12 mouse cellular contexts compared by ENCODE assay signal in genomic region chr4:108353591-108353990, GRCm38 (mm10). TPM values are rescaled to one million over a fixed set of nuclear protein-coding genes. Genes with fewer than 3 reads are reported as not detected.
DNase-seq lines count a peak whose midpoint lies in the region; ATAC-seq and TF ChIP-seq lines count a peak whose summit lies in the region.
"Not testable (repeated sequence)": the region's sequence is repeated elsewhere in the genome, so short reads cannot be mapped to it uniquely, and the experiment has no call there.
"Had no signal": no experiment of that assay in that cellular context is flagged by ENCODE, and none has a peak within 500 bp of the region (broad histone marks: within the 10 kb centered on the region; RNA-seq: fewer than 3 reads in every experiment).

No protein-coding gene starts in this region.

- TF ChIP-seq CTCF in G1E (IDR thresholded peaks at IDR 0.05; ENCODE audit: low read depth, low read length); gastrocnemius, adult 2 months (IDR thresholded peaks at IDR 0.05): not testable (repeated sequence)

- H3K4me2 ChIP-seq in liver, embryonic 11.5 days; liver, embryonic 13.5 days; liver, embryonic 16.5 days (ENCODE audit: low read depth, low read length): not testable (repeated sequence)

- peaks cover 25% of the 10 kb centered on the region for H3K27me3 ChIP-seq in G1E (ENCODE audit: insufficient read depth, low read length)
- H3K27me3 ChIP-seq in liver, embryonic 11.5 days (replicated peaks; ENCODE audit: control insufficient read depth, insufficient read depth, low read length); liver, embryonic 13.5 days; liver, embryonic 16.5 days (ENCODE audit: control insufficient read depth, insufficient read depth, low read depth, low read length): not testable (repeated sequence)

- H3K27ac ChIP-seq in gastrocnemius, adult 2 months: peak overlapping the region; percentile 77
- H3K27ac ChIP-seq in liver, embryonic 11.5 days (ENCODE audit: low read depth, low read length); liver, embryonic 13.5 days; liver, embryonic 16.5 days (ENCODE audit: low read length): not testable (repeated sequence)

- H3K4me3 ChIP-seq in G1E (ENCODE audit: low read depth, low read length); gastrocnemius, adult 2 months; liver, embryonic 11.5 days (ENCODE audit: low read depth, low read length); liver, embryonic 13.5 days (replicated peaks); liver, embryonic 16.5 days (ENCODE audit: low read depth, low read length): not testable (repeated sequence)

- not testable (repeated sequence) for DNase-seq in G1E (ENCODE audit: low spot score); gastrocnemius, adult 2 months; liver, embryonic 11.5 days (ENCODE audit: low spot score)
- peak; percentile 40 for DNase-seq in c-Kit-positive CD71-positive TER-119-negative erythroid progenitor cells, embryonic 14.5 days (ENCODE audit: low read depth)
- peak; percentile 33 for DNase-seq in liver, embryonic 13.5 days

- intact Hi-C loops in gastrocnemius, adult 2 months (cut with DNase I): not testable (repeated sequence)

- peaks cover 29% of the 10 kb centered on the region for H3K4me1 ChIP-seq in G1E (ENCODE audit: insufficient read depth, low read depth, low read length)
- peaks cover 38% of the 10 kb centered on the region for H3K4me1 ChIP-seq in liver, embryonic 11.5 days (replicated peaks; ENCODE audit: control insufficient read depth, insufficient read depth, low read length)
- peaks cover 46% of the 10 kb centered on the region for H3K4me1 ChIP-seq in liver, embryonic 13.5 days (replicated peaks)
- not testable (repeated sequence) for H3K4me1 ChIP-seq in liver, embryonic 16.5 days (ENCODE audit: control insufficient read depth, low read depth, low read length)

- ATAC-seq in G1E (ENCODE audit: extremely low read depth, insufficient number of reproducible peaks, low FRiP score, poor library complexity, severe bottlenecking): peak; percentile 57; the same call in 1 of the 2 replicates
- 0 out of 2 replicates have a peak, but pooled peaks have one; percentile 22 for ATAC-seq in common myeloid progenitor, adult 5-6 weeks (replicated peaks; ENCODE audit: low read depth, poor library complexity, severe bottlenecking)
- ATAC-seq in liver, embryonic 11.5 days (replicated peaks; ENCODE audit: low FRiP score): peak; percentile 73
- ATAC-seq in liver, embryonic 13.5 days (ENCODE audit: low read depth): peak; percentile 56
- ATAC-seq in liver, embryonic 16.5 days (ENCODE audit: low read depth): peak; percentile 50
- peak; percentile 84 for ATAC-seq in megakaryocyte progenitor cell, adult 5-6 weeks (replicated peaks; ENCODE audit: poor library complexity)

- not testable (repeated sequence) for H3K9me3 ChIP-seq in G1E (replicated peaks); liver, embryonic 11.5 days (ENCODE audit: control insufficient read depth, low read length); liver, embryonic 13.5 days (replicated peaks); liver, embryonic 16.5 days (replicated peaks; ENCODE audit: control insufficient read depth, low read length)

- not testable (repeated sequence) for H3K36me3 ChIP-seq in G1E (replicated peaks); liver, embryonic 11.5 days (ENCODE audit: control insufficient read depth, insufficient read depth, low read length); liver, embryonic 13.5 days; liver, embryonic 16.5 days (ENCODE audit: control insufficient read depth, insufficient read depth)

- not testable (repeated sequence) for H3K9ac ChIP-seq in liver, embryonic 11.5 days (ENCODE audit: low read depth, low read length); liver, embryonic 13.5 days; liver, embryonic 16.5 days (ENCODE audit: low read depth, low read length)

RNA-seq across cellular contexts. Expression of gene Coa7, which starts 25.7 kb away (rescaled TPM):
- total RNA-seq in G1E (2014; fragmentation: Nextera tagmentation) (4.2 and 6.8 TPM in 2 replicates), G1E (2017) (6.3 and 11.1 TPM in 2 replicates)
- polyA plus RNA-seq in G1E (2012): 1.4 and 4.2 TPM in 2 replicates
- 6.2 and 35.8 TPM in 2 replicates for total RNA-seq in common myeloid progenitor, adult 5-6 weeks (2017)
- 10 to 100 TPM; 33.6 to 35.8 TPM for total RNA-seq in gastrocnemius, adult 2 months (2021)
- polyA plus RNA-seq in liver, embryonic 11.5 days (2014; fragmentation: Nextera tagmentation; extraction: Ambion mirVana): 43.1 and 44.2 TPM in 2 replicates
- 30.8 and 32.6 TPM in 2 replicates for polyA plus RNA-seq in liver, embryonic 13.5 days (2015; fragmentation: Nextera tagmentation; extraction: Ambion mirVana)
- polyA plus RNA-seq in liver, embryonic 16.5 days (2015; fragmentation: Nextera tagmentation; extraction: Ambion mirVana): 20.5 and 26.3 TPM in 2 replicates
- 14.5 and 19.2 TPM in 2 replicates for total RNA-seq in megakaryocyte progenitor cell, adult 5-6 weeks (2015)
- 6.4 and 11.8 TPM in 2 replicates for total RNA-seq in megakaryocyte progenitor cell, adult 5-6 weeks (2017)

RNA-seq across cellular contexts. Expression of gene Shisal2a, which starts 29.6 kb away (rescaled TPM):
- total RNA-seq in G1E (2014; fragmentation: Nextera tagmentation) (not detected in 2 replicates), G1E (2017) (not detected in 2 replicates)
- polyA plus RNA-seq in G1E (2012): not detected in 2 replicates
- not detected in 2 replicates for total RNA-seq in common myeloid progenitor, adult 5-6 weeks (2017)
- total RNA-seq in gastrocnemius, adult 2 months (2021): not detected
- 1.0 and 1.9 TPM in 2 replicates for polyA plus RNA-seq in liver, embryonic 11.5 days (2014; fragmentation: Nextera tagmentation; extraction: Ambion mirVana)
- 0.20 and 0.53 TPM in 2 replicates for polyA plus RNA-seq in liver, embryonic 13.5 days (2015; fragmentation: Nextera tagmentation; extraction: Ambion mirVana)
- 0.15 and 0.16 TPM in 2 replicates for polyA plus RNA-seq in liver, embryonic 16.5 days (2015; fragmentation: Nextera tagmentation; extraction: Ambion mirVana)
- not detected in 2 replicates for total RNA-seq in megakaryocyte progenitor cell, adult 5-6 weeks (2015)
- not detected in 2 replicates for total RNA-seq in megakaryocyte progenitor cell, adult 5-6 weeks (2017)
- total RNA-seq: CH12.LX had no signal
- polyA plus RNA-seq: activated CD4-positive, CD25-positive, alpha-beta regulatory T cell, adult 4 months; CD4-positive, CD25-positive, alpha-beta regulatory T cell, adult 4 months; Patski had no signal

RNA-seq across cellular contexts. Expression of gene Zyg11b, which starts 52.7 kb away (rescaled TPM):
- total RNA-seq in G1E (2014; fragmentation: Nextera tagmentation) (18.2 and 20.5 TPM in 2 replicates), G1E (2017) (20.6 and 21.8 TPM in 2 replicates)
- polyA plus RNA-seq in G1E (2012): 1.7 and 1.9 TPM in 2 replicates
- total RNA-seq in common myeloid progenitor, adult 5-6 weeks (2017): 24.9 and 26.6 TPM in 2 replicates
- total RNA-seq in gastrocnemius, adult 2 months (2021): 10 to 100 TPM; 50.8 to 56.0 TPM
- 8.8 and 9.1 TPM in 2 replicates for polyA plus RNA-seq in liver, embryonic 11.5 days (2014; fragmentation: Nextera tagmentation; extraction: Ambion mirVana)
- 2.1 and 2.7 TPM in 2 replicates for polyA plus RNA-seq in liver, embryonic 13.5 days (2015; fragmentation: Nextera tagmentation; extraction: Ambion mirVana)
- polyA plus RNA-seq in liver, embryonic 16.5 days (2015; fragmentation: Nextera tagmentation; extraction: Ambion mirVana): 2.3 and 3.1 TPM in 2 replicates
- 14.7 and 18.4 TPM in 2 replicates for total RNA-seq in megakaryocyte progenitor cell, adult 5-6 weeks (2015)
- 19.2 and 21.5 TPM in 2 replicates for total RNA-seq in megakaryocyte progenitor cell, adult 5-6 weeks (2017)

RNA-seq across cellular contexts. Expression of gene Gpx7, which starts 53.2 kb away (rescaled TPM):
- total RNA-seq in G1E (2014; fragmentation: Nextera tagmentation) (not detected in 2 replicates), G1E (2017) (0.11 TPM in 1 of 2 replicates, not detected in the other)
- not detected in 2 replicates for polyA plus RNA-seq in G1E (2012)
- total RNA-seq in common myeloid progenitor, adult 5-6 weeks (2017): 0.14 and 1.8 TPM in 2 replicates
- total RNA-seq in gastrocnemius, adult 2 months (2021): 1 to 10 TPM; 6.3 TPM
- polyA plus RNA-seq in liver, embryonic 11.5 days (2014; fragmentation: Nextera tagmentation; extraction: Ambion mirVana): 21.5 and 21.8 TPM in 2 replicates
- polyA plus RNA-seq in liver, embryonic 13.5 days (2015; fragmentation: Nextera tagmentation; extraction: Ambion mirVana): 10.4 and 12.4 TPM in 2 replicates
- polyA plus RNA-seq in liver, embryonic 16.5 days (2015; fragmentation: Nextera tagmentation; extraction: Ambion mirVana): 9.5 and 10.4 TPM in 2 replicates
- total RNA-seq in megakaryocyte progenitor cell, adult 5-6 weeks (2015): 0.46 and 0.79 TPM in 2 replicates
- total RNA-seq in megakaryocyte progenitor cell, adult 5-6 weeks (2017): 0.50 and 0.95 TPM in 2 replicates
- total RNA-seq: CH12.LX had no signal
- polyA plus RNA-seq: Patski had no signal

Comparison
In these comparisons a context has a peak if more than half of its experiments do, and no peak if none do; other contexts are left out.
1. ATAC-seq: peak in every context shown above with its lines; median percentile 84 in megakaryocyte progenitor cell, adult 5-6 weeks; 73 in liver, embryonic 11.5 days; 57 in G1E; 56 in liver, embryonic 13.5 days; 50 in liver, embryonic 16.5 days; 22 in common myeloid progenitor, adult 5-6 weeks.